Mouse (Mus musculus) embryonic facial prominence, embryonic 14.5 days (tissue): ENCODE results near the gene Mup4. TPM values are rescaled to one million over a fixed set of nuclear protein-coding genes. Genes with fewer than 3 reads are reported as not detected.

ENCODE experiments used
- ATAC-seq: fragments of 200-750 bp; cut with Nextera tagmentation; 2 replicates; pipeline ENCODE4 v1.8.0; 2017; ENCODE audit warnings: low read depth, moderate number of reproducible peaks, moderate TSS enrichment
- DNase-seq: peaks from one replicate; pipeline ENCODE4 v3.0.0-alpha.2; 2015; ENCODE audit warnings: low spot score
- H3K27ac ChIP-seq: fragments of 300-500 bp; sonication (generic); replicated peaks from 2 replicates; pipeline ENCODE4 v1.5.1; 2014; ENCODE audit warnings: low read depth, mild to moderate bottlenecking, low read length, moderate library complexity
- H3K27me3 ChIP-seq: fragments of 300-500 bp; sonication (generic); replicated peaks from 2 replicates; pipeline ENCODE4 v1.6.1; 2014; ENCODE audit warnings: low read length; ENCODE audit not compliant: control insufficient read depth, insufficient read depth
- H3K36me3 ChIP-seq: fragments of 300-500 bp; sonication (generic); 2 replicates; pipeline ENCODE4 v1.6.1; 2014; ENCODE audit warnings: low read length, mixed read lengths; ENCODE audit not compliant: control insufficient read depth, insufficient read depth
- H3K4me1 ChIP-seq: fragments of 300-500 bp; sonication (generic); 2 replicates; pipeline ENCODE4 v1.6.1; 2014; ENCODE audit warnings: antibody characterized with exemption, low read length; ENCODE audit not compliant: control insufficient read depth, insufficient read depth
- H3K4me2 ChIP-seq: fragments of 300-500 bp; sonication (generic); 2 replicates; pipeline ENCODE4 v1.6.1; 2014; ENCODE audit warnings: low read depth, mild to moderate bottlenecking, low read length, moderate library complexity, mixed read lengths
- H3K4me3 ChIP-seq: fragments of 300-500 bp; sonication (generic); 2 replicates; pipeline ENCODE4 v1.5.1; 2014; ENCODE audit warnings: low read depth, mild to moderate bottlenecking, low read length
- H3K9ac ChIP-seq: fragments of 300-500 bp; sonication (generic); 2 replicates; pipeline ENCODE4 v1.6.1; 2014; ENCODE audit warnings: low read depth, mild to moderate bottlenecking, low read length, moderate library complexity, mixed read lengths
- H3K9me3 ChIP-seq: fragments of 300-500 bp; sonication (generic); 2 replicates; pipeline ENCODE4 v1.6.1; 2016; ENCODE audit warnings: low read length; ENCODE audit not compliant: control insufficient read depth
- WGBS: fragments of 180-500 bp; shearing (Covaris S2); extraction: QIAGEN DNeasy Blood & Tissue Kit; methylation state at CpG from one replicate; pipeline ENCODE4 v1.1.7; 2014; 5-methylcytosine and 5-hydroxymethylcytosine counted together
- polyA plus RNA-seq: library from polyadenylated mRNA; unstranded; fragments of >200 nt; fragmentation: Nextera tagmentation; extraction: Ambion mirVana; gene quantifications from 2 replicates; pipeline ENCODE4 v1.2.1, GENCODE M21; 2014

Gene Mup4
- polyA plus RNA-seq, 1 experiment from 2014 or later: not detected

DNA sequence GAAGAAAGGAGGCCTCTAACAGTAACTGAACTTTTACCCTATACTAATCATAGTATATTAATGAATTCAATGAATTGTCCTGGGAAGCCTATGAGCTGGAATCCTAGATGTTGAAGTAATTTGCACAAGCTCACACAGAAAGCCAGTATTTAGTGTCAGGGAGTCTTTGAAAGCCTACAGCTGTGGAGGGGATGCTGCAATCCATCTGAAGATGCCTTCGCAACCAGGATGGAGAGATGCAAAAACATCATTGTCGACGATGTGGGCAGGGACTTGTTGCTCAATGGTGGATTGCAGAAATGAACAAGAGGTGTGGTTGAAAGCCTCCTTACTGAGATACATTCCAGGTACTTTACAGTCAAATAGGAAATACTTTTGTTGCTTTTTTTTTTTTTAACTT, 42.5 kb downstream of the Mup4 start:
- no peak overlapping the region for H3K4me2 ChIP-seq
- H3K9me3 ChIP-seq: no peaks in the 10 kb centered on the region
- ATAC-seq (no peak), DNase-seq (no peak)
- peaks cover 13% of the 10 kb centered on the region for H3K27me3 ChIP-seq
- H3K4me1 ChIP-seq: no peaks in the 10 kb centered on the region; the same call in 1 of the 2 replicates
- H3K27ac ChIP-seq: no peak overlapping the region
- 87% methylated on average over 3 of the region's 3 CpGs for WGBS
- H3K9ac ChIP-seq: no peak overlapping the region
- no peak overlapping the region for H3K4me3 ChIP-seq
- H3K36me3 ChIP-seq: no peaks in the 10 kb centered on the region

DNA sequence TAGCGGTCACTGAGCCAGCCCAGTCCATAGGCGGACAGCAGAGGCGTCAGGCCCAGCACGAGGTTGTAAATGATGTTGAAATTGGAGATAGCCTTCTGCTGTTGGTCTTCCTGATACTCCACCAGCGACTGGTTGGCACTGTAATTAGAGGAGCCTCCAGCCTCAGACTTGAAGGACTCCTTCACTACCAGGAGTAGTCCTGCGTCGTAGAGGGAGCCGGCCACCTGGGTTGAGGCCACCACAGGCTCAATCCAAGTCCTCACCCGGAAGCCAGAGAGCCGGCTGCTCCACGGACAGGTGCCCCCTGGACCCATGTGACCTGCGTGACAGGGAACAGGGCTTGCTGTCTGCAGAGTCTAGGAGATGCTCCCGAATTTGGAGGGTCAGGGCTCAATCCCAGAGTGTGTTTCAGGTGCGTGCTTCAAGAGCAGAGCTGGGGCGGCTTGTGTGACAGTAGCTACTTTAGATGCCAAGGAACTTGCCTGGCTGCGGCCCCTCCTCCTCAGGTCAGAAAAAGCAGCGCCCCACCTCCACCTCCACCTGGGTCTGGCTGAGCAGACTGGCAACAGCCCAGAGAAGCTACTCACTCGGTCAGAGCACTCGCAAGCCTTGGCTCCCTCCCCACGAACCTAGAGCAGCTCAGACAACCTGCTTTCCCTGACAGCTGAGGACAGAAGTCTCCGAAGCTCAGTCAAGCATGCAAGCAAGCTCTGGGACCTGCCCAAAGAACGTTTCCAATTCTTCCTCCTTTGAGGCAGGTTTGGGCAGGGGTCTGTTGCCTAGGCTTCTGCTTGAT, 45.7 kb downstream of the Mup4 start, which contains the start of gene Slc46a2:
Gene Slc46a2 (minus strand): TSS at position 449 of the 796 bp plus-strand sequence.
- ATAC-seq (peak; percentile 70; the same call in 1 of the 2 replicates), DNase-seq (peak; percentile 36)
- WGBS: 15% methylated on average over 22 of the region's 22 CpGs
- Histone ChIP-seq H3K4me2 (0 out of 2 replicates have a peak within 1 kb of the TSS, but pooled peaks have one; percentile 4), H3K9me3 (no peaks in the 10 kb centered on the region), H3K36me3 (no peaks in the 10 kb centered on the region), H3K4me3 (no peak within 1 kb of the TSS), H3K9ac (no peak within 1 kb of the TSS), H3K27me3 (peaks cover 13% of the 10 kb centered on the region), H3K4me1 (no peaks in the 10 kb centered on the region; the same call in 1 of the 2 replicates), H3K27ac (no peak within 1 kb of the TSS)

DNA sequence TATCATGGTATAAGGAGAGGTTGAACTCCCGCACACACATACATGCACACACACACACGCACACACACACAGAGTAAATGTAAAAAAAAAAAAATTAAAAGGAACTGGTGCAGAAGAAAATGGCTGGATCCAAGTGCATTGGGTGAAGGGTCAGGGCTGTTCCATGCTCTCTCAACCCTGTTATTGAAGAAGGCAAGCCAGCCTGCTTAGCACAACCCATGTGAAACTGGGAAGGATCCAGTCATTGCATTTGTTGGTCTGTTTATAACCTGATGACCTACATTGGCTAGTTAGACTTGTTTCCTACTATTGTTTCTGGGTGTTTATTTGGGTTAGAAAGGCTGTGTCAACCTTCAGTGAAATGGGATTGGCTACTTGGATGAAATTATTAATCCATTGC, 51.7 kb downstream of the Mup4 start:
- no peaks in the 10 kb centered on the region for H3K36me3 ChIP-seq
- no peak overlapping the region for H3K27ac ChIP-seq
- no peaks in the 10 kb centered on the region for H3K4me1 ChIP-seq
- 83% methylated on average over 2 of the region's 2 CpGs for WGBS
- DNase-seq (no peak), ATAC-seq (no peak)
- H3K9ac ChIP-seq: no peak overlapping the region
- no peak overlapping the region for H3K4me3 ChIP-seq
- peaks cover 2% of the 10 kb centered on the region for H3K27me3 ChIP-seq
- H3K9me3 ChIP-seq: no peaks in the 10 kb centered on the region
- no peak overlapping the region for H3K4me2 ChIP-seq

DNA sequence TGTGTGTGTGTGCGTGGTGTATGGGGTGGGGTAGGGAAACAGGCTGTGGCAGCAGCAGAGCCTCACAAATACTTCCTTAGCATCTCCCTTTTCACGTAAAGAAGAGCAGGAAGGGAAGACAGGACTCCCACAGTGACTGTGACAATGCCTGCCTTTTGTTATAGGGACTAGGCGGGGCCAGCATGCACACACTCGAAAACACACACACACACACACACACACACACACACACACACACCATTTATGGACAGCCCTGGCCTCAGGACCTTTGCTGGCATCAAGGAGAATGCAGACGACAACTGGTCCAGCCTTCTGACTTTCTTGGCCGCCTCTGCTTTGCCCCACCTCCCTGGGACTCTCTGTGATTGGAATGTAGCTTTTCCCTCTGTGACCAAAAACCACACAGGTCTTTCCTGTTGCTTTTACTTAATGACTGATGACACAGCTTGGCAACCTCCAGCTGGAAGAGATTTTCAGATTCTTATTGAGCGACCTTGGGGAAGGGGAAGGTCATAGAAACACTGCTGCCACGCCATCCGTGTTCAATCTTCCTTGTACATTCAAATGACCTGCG, 52.8 kb downstream of the Mup4 start:
- Histone ChIP-seq H3K27ac (no peak overlapping the region), H3K4me3 (no peak overlapping the region), H3K4me2 (no peak overlapping the region), H3K27me3 (no peaks in the 10 kb centered on the region), H3K9ac (0 out of 2 replicates have a peak overlapping the region, but pooled peaks have one; percentile 8), H3K9me3 (no peaks in the 10 kb centered on the region), H3K4me1 (no peaks in the 10 kb centered on the region), H3K36me3 (no peaks in the 10 kb centered on the region)
- 0 out of 2 replicates have a peak, but pooled peaks have one; percentile 18 for ATAC-seq
- DNase-seq: peak; percentile 24
- 27% methylated on average over 10 of the region's 10 CpGs for WGBS

DNA sequence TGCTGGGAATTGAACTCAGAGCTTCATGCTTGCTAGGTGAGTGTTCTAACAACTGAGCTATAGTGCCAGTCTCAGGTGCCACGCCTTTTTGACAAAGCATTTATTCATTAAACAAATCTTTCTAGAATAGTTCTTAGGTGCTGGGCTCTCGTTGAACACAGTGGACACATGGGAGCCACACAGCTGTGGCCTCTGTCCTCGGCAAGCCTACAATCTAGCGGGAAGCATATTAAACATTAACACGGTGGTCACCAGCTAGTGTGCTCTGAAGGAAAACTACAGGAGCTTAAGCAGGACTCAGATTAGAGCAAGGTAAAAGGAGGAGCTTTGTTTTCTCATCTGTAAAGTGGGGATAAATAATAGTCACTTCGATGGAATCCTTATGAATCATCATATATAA, 53.4 kb downstream of the Mup4 start:
- WGBS: 83% methylated on average over 6 of the region's 6 CpGs
- DNase-seq (no peak), ATAC-seq (no peak)
- Histone ChIP-seq H3K4me2 (no peak overlapping the region), H3K4me1 (no peaks in the 10 kb centered on the region), H3K27ac (no peak overlapping the region), H3K27me3 (no peaks in the 10 kb centered on the region), H3K9ac (no peak overlapping the region), H3K4me3 (no peak overlapping the region), H3K9me3 (no peaks in the 10 kb centered on the region), H3K36me3 (no peaks in the 10 kb centered on the region)

Other genes with a start within 250 kb of the Mup4 start
- 34.3 and 40.6 TPM in 2 replicates for gene Inip, start 159.1 kb downstream of the Mup4 start, polyA plus RNA-seq
- gene Snx30, start 154.9 kb downstream of the Mup4 start, polyA plus RNA-seq: 14.1 and 15.1 TPM in 2 replicates
- 0.41 and 0.84 TPM in 2 replicates for gene Slc46a2, start 45.7 kb downstream of the Mup4 start, polyA plus RNA-seq
- not detected in 2 replicates for gene Mup6, start 3.6 kb upstream of the Mup4 start, polyA plus RNA-seq
- 0.29 and 0.31 TPM in 2 replicates for gene Mup7, start 109.8 kb upstream of the Mup4 start, polyA plus RNA-seq
- gene Mup2, start 193.6 kb upstream of the Mup4 start, polyA plus RNA-seq: not detected in 2 replicates